Mouse (Mus musculus) liver, postnatal 0 days (tissue): ENCODE data around the gene Npas2.

Experiments
- CTCF ChIP-seq: sonication (generic); IDR thresholded peaks from 2 replicates; pipeline ENCODE4 v1.5.1; 2016; ENCODE audit warnings: antibody characterized with exemption, low read depth
- EP300 ChIP-seq: IDR thresholded peaks from 2 replicates; pipeline ENCODE4 v1.6.1; 2016; ENCODE audit warnings: antibody characterized with exemption, low read depth, mild to moderate bottlenecking

DNA sequence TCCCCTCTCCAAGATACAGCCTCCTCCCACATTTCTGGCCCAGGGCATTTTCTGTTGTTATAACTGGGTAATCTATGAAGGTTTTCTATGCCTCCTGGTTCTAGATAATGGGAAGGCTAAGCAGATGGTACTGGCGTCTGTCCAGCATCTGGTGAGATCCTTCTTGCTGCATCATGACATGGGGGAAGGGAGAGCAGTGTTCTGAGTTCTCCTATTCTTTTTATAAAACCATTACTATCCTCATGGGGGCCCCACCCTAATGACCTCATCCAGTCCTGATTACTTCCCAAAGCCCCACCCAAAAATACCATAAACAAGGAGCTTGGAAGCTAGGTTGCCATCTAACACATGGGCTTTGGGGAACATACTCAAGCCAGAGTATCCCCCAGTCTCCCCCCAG lies 155.5 kb downstream of the Npas2 start:
- TF ChIP-seq CTCF (no peak), EP300 (no peak)
